Mouse (Mus musculus) urinary bladder, postnatal 10 days (tissue): ENCODE measurements around the gene Fscb.

ENCODE experiments used
- DNase-seq: peaks from one replicate; pipeline ENCODE4 v3.0.0; 2022; ENCODE audit warnings: low spot score

Gene Fscb

GRCm38 (mm10) chr12:64474590-64474989, at the start of gene Fscb:
Fscb (minus strand) TSS chr12:64474690.
- no peak for DNase-seq

DNA sequence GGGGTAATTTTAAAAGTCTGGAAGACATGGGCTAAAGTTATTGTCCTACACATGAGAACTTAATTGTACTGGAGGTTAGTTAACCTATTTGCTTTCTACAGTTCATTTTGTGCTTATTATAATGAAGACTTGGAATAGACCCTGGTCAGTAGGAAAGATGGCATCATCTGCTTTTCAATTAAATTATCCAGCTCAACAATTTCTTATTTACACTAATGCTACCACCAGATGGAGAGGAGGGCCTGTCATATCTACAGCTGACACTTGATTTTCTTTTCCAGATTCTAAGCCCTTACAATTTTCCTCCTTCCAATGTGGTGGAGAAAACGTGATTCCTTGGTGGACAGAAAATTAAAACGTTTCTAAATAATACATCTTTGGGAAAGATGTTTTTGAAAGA, 42.3 kb upstream of the Fscb start:
- no peak for DNase-seq

- no peak for DNase-seq
Measured at GRCm38 (mm10) chr12:64513439-64513838, 38.9 kb upstream of the Fscb start.

GRCm38 (mm10) chr12:64497706-64498105, 23.2 kb upstream of the Fscb start:
- no peak for DNase-seq

- DNase-seq: no peak
Measured at GRCm38 (mm10) chr12:64473615-64474014, 875 bp downstream of the Fscb start.

- no peak for DNase-seq
Measured at GRCm38 (mm10) chr12:64473136-64473535, 1.4 kb downstream of the Fscb start.

GRCm38 (mm10) chr12:64455228-64455627, 19.3 kb downstream of the Fscb start:
- DNase-seq: no peak

DNA sequence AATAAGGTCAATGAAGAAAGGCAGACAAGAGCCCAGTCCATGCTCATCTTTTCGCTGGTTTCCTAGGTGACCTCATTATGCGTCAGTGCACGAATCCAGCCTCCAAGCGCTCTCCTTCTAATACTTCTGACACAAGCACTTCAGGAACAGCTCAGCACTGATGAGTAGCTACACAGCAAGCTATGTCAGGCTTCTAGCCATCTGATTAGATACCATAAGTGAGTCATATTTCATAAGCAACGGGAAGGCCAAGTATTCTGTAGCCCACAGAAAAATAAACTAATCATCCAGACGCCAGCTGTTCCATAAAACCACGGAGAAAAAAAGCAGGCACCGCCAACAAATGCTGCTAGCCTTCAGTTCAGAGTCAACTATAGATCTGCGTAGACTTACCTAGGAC, 24.6 kb downstream of the Fscb start:
- no peak for DNase-seq

DNA sequence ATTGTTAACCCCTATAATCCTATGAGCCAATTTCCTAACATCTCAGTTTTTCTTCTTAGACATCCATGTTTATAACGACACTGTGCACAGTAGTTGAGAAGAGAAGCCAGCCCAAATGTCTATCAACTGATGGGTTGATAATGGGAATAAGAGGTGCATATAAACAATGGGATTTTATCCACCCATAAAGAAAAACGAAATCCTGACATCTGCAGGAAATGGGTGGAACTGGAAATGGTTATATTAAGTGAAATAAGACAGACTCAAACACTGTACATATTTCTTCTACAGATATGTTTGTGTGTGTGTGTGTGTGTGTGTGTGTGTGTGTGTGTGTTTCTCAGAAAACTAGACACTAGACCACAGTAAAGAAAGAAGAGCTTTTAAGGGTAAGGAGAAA, 37.8 kb downstream of the Fscb start:
- no peak for DNase-seq
